Mouse (Mus musculus): ENCODE results near the gene Lysmd4.

Gene Lysmd4

DNA sequence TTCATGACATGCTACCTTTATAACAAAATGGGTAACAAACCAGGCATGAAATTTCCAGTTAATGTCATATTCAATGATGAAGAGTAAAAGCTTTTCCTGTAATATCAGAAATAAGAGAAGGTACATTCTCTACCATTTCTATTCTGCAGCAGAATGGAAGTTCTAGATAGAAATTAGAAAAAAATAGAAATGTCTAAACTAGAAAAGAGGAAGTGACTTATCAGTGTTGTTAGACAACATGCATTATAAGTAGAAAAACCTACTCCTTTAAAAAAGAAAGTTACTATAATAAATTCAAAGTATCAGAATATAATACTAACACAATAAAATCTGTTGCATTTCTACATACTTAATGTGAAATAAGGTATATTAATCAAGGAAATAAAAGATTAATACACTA, 96.4 kb downstream of the Lysmd4 start:
- no peaks in the 10 kb centered on the region for H3K4me1 ChIP-seq (replicated peaks; ENCODE audit: low read depth, low read length)
- no peak overlapping the region for H3K4me3 ChIP-seq (replicated peaks; ENCODE audit: low read length)
- no peaks in the 10 kb centered on the region for H3K27me3 ChIP-seq (ENCODE audit: insufficient read depth, low read length)
- TF ChIP-seq POU5F1 (IDR thresholded peaks at IDR 0.05; ENCODE audit: borderline replicate concordance, low read length), result no peak
- no peak for TF ChIP-seq CTCF (conservative IDR thresholded peaks at IDR 0.05; ENCODE audit: low read length)
- TF ChIP-seq NANOG (IDR thresholded peaks at IDR 0.05; ENCODE audit: borderline replicate concordance, low read length), result no peak
- H3K9me3 ChIP-seq (ENCODE audit: low read length), result no peaks in the 10 kb centered on the region
- H3K36me3 ChIP-seq (ENCODE audit: insufficient read depth, low read length), result no peaks in the 10 kb centered on the region

- Histone ChIP-seq H3K36me3 (ENCODE audit: insufficient read depth, low read length) (no peaks in the 10 kb centered on the region), H3K27me3 (ENCODE audit: insufficient read depth, low read length) (no peaks in the 10 kb centered on the region), H3K9me3 (ENCODE audit: low read length) (no peaks in the 10 kb centered on the region), H3K4me1 (replicated peaks; ENCODE audit: low read depth, low read length) (no peaks in the 10 kb centered on the region), H3K4me3 (replicated peaks; ENCODE audit: low read length) (no peak overlapping the region)
- no peak for TF ChIP-seq CTCF (conservative IDR thresholded peaks at IDR 0.05; ENCODE audit: low read length)
- no peak for TF ChIP-seq NANOG (IDR thresholded peaks at IDR 0.05; ENCODE audit: borderline replicate concordance, low read length)
- TF ChIP-seq POU5F1 (IDR thresholded peaks at IDR 0.05; ENCODE audit: borderline replicate concordance, low read length), result no peak
Observed at GRCm38 (mm10) chr7:67320359-67320758, 98.0 kb downstream of the Lysmd4 start.

DNA sequence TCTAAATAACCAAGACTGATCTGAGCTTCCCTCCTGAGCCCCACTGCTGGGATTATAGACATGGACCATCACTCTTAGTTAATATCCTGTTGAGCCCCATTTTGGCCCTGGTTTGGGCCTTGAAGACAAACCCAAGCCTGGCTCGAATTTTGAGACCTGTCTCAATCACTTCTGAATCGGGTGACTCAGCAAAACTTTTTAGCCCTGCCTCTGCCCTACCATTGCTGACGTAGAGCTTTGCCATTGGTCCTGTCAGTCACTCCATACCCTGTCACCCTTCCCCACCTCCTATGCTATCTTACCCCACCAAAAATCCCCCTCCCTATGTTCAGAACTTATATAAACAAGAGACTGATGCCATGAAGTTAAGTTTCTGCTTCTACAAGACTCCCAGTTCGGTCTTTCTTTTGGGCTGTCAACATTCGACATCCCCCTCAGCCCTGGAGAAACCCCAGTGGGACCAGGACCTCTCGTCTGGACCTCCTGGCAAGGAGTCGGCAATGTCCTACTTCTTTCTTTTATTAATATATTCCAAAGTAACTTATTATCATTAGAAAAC, 119.8 kb downstream of the Lysmd4 start:
- H3K4me3 ChIP-seq (replicated peaks; ENCODE audit: low read length), result no peak overlapping the region
- no peaks in the 10 kb centered on the region for H3K9me3 ChIP-seq (ENCODE audit: low read length)
- H3K4me1 ChIP-seq (replicated peaks; ENCODE audit: low read depth, low read length), result no peaks in the 10 kb centered on the region; the same call in none of the 2 replicates
- H3K36me3 ChIP-seq (ENCODE audit: insufficient read depth, low read length), result no peaks in the 10 kb centered on the region
- TF ChIP-seq POU5F1 (IDR thresholded peaks at IDR 0.05; ENCODE audit: borderline replicate concordance, low read length) (no peak), CTCF (conservative IDR thresholded peaks at IDR 0.05; ENCODE audit: low read length) (no peak), NANOG (IDR thresholded peaks at IDR 0.05; ENCODE audit: borderline replicate concordance, low read length) (no peak)
- H3K27me3 ChIP-seq (ENCODE audit: insufficient read depth, low read length), result no peaks in the 10 kb centered on the region

DNA sequence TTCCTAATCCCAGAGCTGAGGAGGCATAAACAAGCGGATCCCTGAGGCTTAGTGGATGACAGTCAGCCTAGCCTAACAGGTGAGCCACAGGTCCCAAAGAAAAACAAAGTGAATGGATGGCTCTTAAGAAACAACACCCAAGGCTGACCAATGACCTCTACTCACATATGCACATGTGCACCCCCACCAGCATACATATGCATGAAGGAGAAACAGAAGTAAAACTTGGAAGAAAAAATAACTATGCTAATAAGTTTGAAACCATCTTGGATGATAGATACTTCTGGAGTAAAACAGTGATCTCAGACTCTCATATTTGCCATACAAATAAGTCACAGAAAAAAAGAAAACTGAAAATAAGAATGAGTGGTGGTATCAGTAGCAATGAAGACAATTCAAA, 122.1 kb downstream of the Lysmd4 start:
- Histone ChIP-seq H3K27me3 (ENCODE audit: insufficient read depth, low read length) (no peaks in the 10 kb centered on the region), H3K4me3 (replicated peaks; ENCODE audit: low read length) (no peak overlapping the region), H3K9me3 (ENCODE audit: low read length) (no peaks in the 10 kb centered on the region), H3K4me1 (replicated peaks; ENCODE audit: low read depth, low read length) (no peaks in the 10 kb centered on the region; the same call in none of the 2 replicates), H3K36me3 (ENCODE audit: insufficient read depth, low read length) (no peaks in the 10 kb centered on the region)
- TF ChIP-seq NANOG (IDR thresholded peaks at IDR 0.05; ENCODE audit: borderline replicate concordance, low read length), result no peak
- TF ChIP-seq CTCF (conservative IDR thresholded peaks at IDR 0.05; ENCODE audit: low read length), result no peak
- TF ChIP-seq POU5F1 (IDR thresholded peaks at IDR 0.05; ENCODE audit: borderline replicate concordance, low read length), result no peak

- Histone ChIP-seq H3K4me1 (replicated peaks; ENCODE audit: low read depth, low read length) (peaks cover 4% of the 10 kb centered on the region), H3K36me3 (ENCODE audit: insufficient read depth, low read length) (no peaks in the 10 kb centered on the region), H3K4me3 (replicated peaks; ENCODE audit: low read length) (no peak overlapping the region), H3K27me3 (ENCODE audit: insufficient read depth, low read length) (no peaks in the 10 kb centered on the region), H3K9me3 (ENCODE audit: low read length) (no peaks in the 10 kb centered on the region)
- TF ChIP-seq CTCF (conservative IDR thresholded peaks at IDR 0.05; ENCODE audit: low read length) (no peak), NANOG (IDR thresholded peaks at IDR 0.05; ENCODE audit: borderline replicate concordance, low read length) (no peak), POU5F1 (IDR thresholded peaks at IDR 0.05; ENCODE audit: borderline replicate concordance, low read length) (no peak)
Observed at GRCm38 (mm10) chr7:67352989-67353388, 130.6 kb downstream of the Lysmd4 start.

GRCm38 (mm10) chr7:67353667-67354066, 131.3 kb downstream of the Lysmd4 start:
- H3K4me3 ChIP-seq (replicated peaks; ENCODE audit: low read length), result no peak overlapping the region
- TF ChIP-seq NANOG (IDR thresholded peaks at IDR 0.05; ENCODE audit: borderline replicate concordance, low read length) (no peak), POU5F1 (IDR thresholded peaks at IDR 0.05; ENCODE audit: borderline replicate concordance, low read length) (no peak), CTCF (conservative IDR thresholded peaks at IDR 0.05; ENCODE audit: low read length) (no peak)
- no peaks in the 10 kb centered on the region for H3K36me3 ChIP-seq (ENCODE audit: insufficient read depth, low read length)
- H3K9me3 ChIP-seq (ENCODE audit: low read length), result no peaks in the 10 kb centered on the region
- no peaks in the 10 kb centered on the region for H3K27me3 ChIP-seq (ENCODE audit: insufficient read depth, low read length)
- H3K4me1 ChIP-seq (replicated peaks; ENCODE audit: low read depth, low read length), result peaks cover 4% of the 10 kb centered on the region

DNA sequence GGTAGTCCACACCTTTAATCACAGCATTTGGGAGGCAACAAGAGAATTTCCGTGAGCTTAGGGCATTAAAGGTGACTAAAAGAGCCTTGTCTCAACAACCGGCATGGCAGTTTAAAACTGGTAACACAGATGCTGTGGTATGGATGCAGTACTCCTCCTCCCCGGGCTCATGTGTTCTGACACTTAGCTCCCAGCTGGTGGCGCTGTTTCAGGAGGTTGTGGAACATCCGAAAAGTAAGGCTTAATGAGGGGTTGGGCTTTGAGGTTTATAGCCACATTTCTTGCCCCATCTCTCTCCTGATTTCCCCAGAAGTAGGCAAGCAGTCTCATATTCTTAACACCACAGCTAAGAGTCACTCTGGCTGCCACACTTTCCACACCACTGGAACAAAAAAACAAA, 133.5 kb downstream of the Lysmd4 start:
- no peak overlapping the region for H3K4me3 ChIP-seq (replicated peaks; ENCODE audit: low read length)
- TF ChIP-seq NANOG (IDR thresholded peaks at IDR 0.05; ENCODE audit: borderline replicate concordance, low read length), result no peak
- peak; percentile 52 for TF ChIP-seq CTCF (conservative IDR thresholded peaks at IDR 0.05; ENCODE audit: low read length)
- TF ChIP-seq POU5F1 (IDR thresholded peaks at IDR 0.05; ENCODE audit: borderline replicate concordance, low read length), result no peak
- no peaks in the 10 kb centered on the region for H3K36me3 ChIP-seq (ENCODE audit: insufficient read depth, low read length)
- H3K4me1 ChIP-seq (replicated peaks; ENCODE audit: low read depth, low read length), result peaks cover 12% of the 10 kb centered on the region
- no peaks in the 10 kb centered on the region for H3K27me3 ChIP-seq (ENCODE audit: insufficient read depth, low read length)
- no peaks in the 10 kb centered on the region for H3K9me3 ChIP-seq (ENCODE audit: low read length)

Measured in E14TG2a.4 (cell line).